In the genomic region with DNA sequence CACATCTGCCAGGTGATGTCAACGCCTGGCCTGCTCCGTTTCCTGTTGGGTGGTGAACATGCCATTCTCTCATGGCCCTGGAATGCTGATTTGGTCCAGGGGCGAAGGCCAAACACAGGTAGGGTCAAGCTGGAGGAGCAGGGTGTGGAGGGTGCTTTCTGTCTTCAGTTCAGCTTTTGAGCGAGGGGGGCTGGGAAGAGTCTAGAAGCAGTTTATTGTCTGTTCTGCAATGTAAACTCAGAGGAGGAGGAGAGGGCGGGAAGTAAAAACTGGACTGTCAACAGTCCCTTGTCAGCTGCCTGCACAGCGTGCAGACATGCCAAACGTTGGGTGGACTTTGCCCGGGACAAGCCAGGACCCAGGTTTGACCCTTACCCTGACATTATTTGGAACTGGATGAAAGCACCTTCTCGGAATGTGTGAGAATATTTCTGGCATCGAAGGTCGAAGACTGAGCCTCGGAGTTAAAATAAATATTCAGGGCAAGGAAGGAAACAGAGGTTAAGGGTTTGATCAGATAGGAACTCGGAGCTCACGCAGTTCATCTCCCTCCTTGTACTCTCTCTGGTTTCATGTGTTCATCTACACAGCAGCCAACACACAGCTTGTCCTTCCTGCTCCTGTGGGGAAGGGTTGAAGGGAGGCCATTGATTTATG, we compare ENCODE assay signal across 9 mouse cellular contexts.
DNase-seq lines count a peak whose midpoint lies in the region; ATAC-seq and TF ChIP-seq lines count a peak whose summit lies in the region.
"Had no signal": no experiment of that assay in that cellular context is flagged by ENCODE, and none has a peak within 500 bp of the region (broad histone marks: within the 10 kb centered on the region; RNA-seq: fewer than 3 reads in every experiment).

No protein-coding gene starts in this region.

- H3K9me3 ChIP-seq in intestine, postnatal 0 days (ENCODE audit: control insufficient read depth), result no peaks in the 10 kb centered on the region
- no peaks in the 10 kb centered on the region for H3K9me3 ChIP-seq in liver, embryonic 15.5 days (replicated peaks)
- H3K9me3 ChIP-seq in stomach, postnatal 0 days (ENCODE audit: control insufficient read depth, low read length), result no peaks in the 10 kb centered on the region

- H3K36me3 ChIP-seq in intestine, postnatal 0 days (ENCODE audit: control insufficient read depth, insufficient read depth), result no peaks in the 10 kb centered on the region
- no peaks in the 10 kb centered on the region for H3K36me3 ChIP-seq in liver, embryonic 15.5 days (replicated peaks)
- H3K36me3 ChIP-seq in stomach, postnatal 0 days (ENCODE audit: control insufficient read depth, insufficient read depth, low read length), result no peaks in the 10 kb centered on the region

- peak overlapping the region; percentile 39 for H3K4me2 ChIP-seq in intestine, postnatal 0 days (replicated peaks; ENCODE audit: low read depth)
- no peak overlapping the region for H3K4me2 ChIP-seq in liver, embryonic 15.5 days
- no peak overlapping the region for H3K4me2 ChIP-seq in stomach, postnatal 0 days (replicated peaks; ENCODE audit: low read depth)

- H3K4me3 ChIP-seq in intestine, postnatal 0 days (ENCODE audit: low read depth, low read length), result no peak overlapping the region
- no peak overlapping the region for H3K4me3 ChIP-seq in liver, embryonic 15.5 days (replicated peaks)
- no peak overlapping the region for H3K4me3 ChIP-seq in stomach, postnatal 0 days (ENCODE audit: low read depth, low read length)
- H3K4me3 ChIP-seq: myocyte had no signal

- TF ChIP-seq CTCF in intestine, postnatal 0 days (IDR thresholded peaks at IDR 0.05; ENCODE audit: low read depth), result no peak
- no peak for TF ChIP-seq CTCF in stomach, postnatal 0 days (IDR thresholded peaks at IDR 0.05; ENCODE audit: low read depth)

- WGBS in intestine, postnatal 0 days, result 9% methylated on average over 14 of the region's 14 CpGs
- WGBS in liver, embryonic 15.5 days (ENCODE audit: insufficient replicate concordance), result 11% methylated on average over 14 of the region's 14 CpGs
- 12% methylated on average over 14 of the region's 14 CpGs for WGBS in stomach, postnatal 0 days

- no peaks in the 10 kb centered on the region for H3K27me3 ChIP-seq in intestine, postnatal 0 days (replicated peaks; ENCODE audit: control insufficient read depth, insufficient read depth, low read length)
- H3K27me3 ChIP-seq in liver, embryonic 15.5 days, result no peaks in the 10 kb centered on the region
- no peaks in the 10 kb centered on the region for H3K27me3 ChIP-seq in stomach, postnatal 0 days (ENCODE audit: control insufficient read depth, insufficient read depth, low read length)

- DNase-seq in adrenal gland, postnatal 36 days, result peak; percentile 64 to 73
- peak; percentile 36 for DNase-seq in gastrocnemius, postnatal 14 days
- peak; percentile 56 for DNase-seq in stomach, postnatal 0 days (ENCODE audit: low spot score)
- DNase-seq in right cerebral cortex, postnatal 36 days (ENCODE audit: low spot score in 2 of 2), result no peak
- DNase-seq in right cerebral cortex, postnatal 4 days, result no peak
- DNase-seq in retina, postnatal 1 day, result no peak

- TF ChIP-seq EP300 in stomach, postnatal 0 days (optimal IDR thresholded peaks at IDR 0.05), result no peak

- H3K9ac ChIP-seq in intestine, postnatal 0 days (ENCODE audit: low read depth, low read length), result no peak overlapping the region
- H3K9ac ChIP-seq in liver, embryonic 15.5 days, result no peak overlapping the region
- no peak overlapping the region for H3K9ac ChIP-seq in stomach, postnatal 0 days (ENCODE audit: low read length)

- no peaks in the 10 kb centered on the region for H3K4me1 ChIP-seq in intestine, postnatal 0 days (replicated peaks; ENCODE audit: control insufficient read depth, insufficient read depth, low read length)
- H3K4me1 ChIP-seq in liver, embryonic 15.5 days (replicated peaks), result peaks cover 5% of the 10 kb centered on the region; the same call in 1 of the 2 replicates
- H3K4me1 ChIP-seq in stomach, postnatal 0 days (replicated peaks; ENCODE audit: control insufficient read depth, insufficient read depth), result peaks cover 5% of the 10 kb centered on the region

- peak; percentile 91 for ATAC-seq in intestine, postnatal 0 days
- peak; percentile 84 for ATAC-seq in liver, embryonic 15.5 days (ENCODE audit: insufficient read depth)
- peak; percentile 88 for ATAC-seq in stomach, postnatal 0 days (ENCODE audit: low FRiP score, low TSS enrichment)

- no peak overlapping the region; the same call in 1 of the 2 replicates for H3K27ac ChIP-seq in intestine, postnatal 0 days (ENCODE audit: low read depth, low read length)
- H3K27ac ChIP-seq in liver, embryonic 15.5 days (replicated peaks), result peak overlapping the region; percentile 42; the same call in 1 of the 2 replicates
- peak overlapping the region; percentile 41 for H3K27ac ChIP-seq in stomach, postnatal 0 days (replicated peaks)

- intact Hi-C loops in gastrocnemius, postnatal 14 days (cut with DNase I; ENCODE audit: low total_unique reads), result no loop called here

Comparison
In these comparisons a context has a peak if more than half of its experiments do, and no peak if none do; other contexts are left out.
1. DNase-seq: peak in adrenal gland, postnatal 36 days (2 of 2), gastrocnemius, postnatal 14 days (single experiment) and stomach, postnatal 0 days (single experiment); none in right cerebral cortex, postnatal 36 days (0 of 2), right cerebral cortex, postnatal 4 days (single experiment) and retina, postnatal 1 day (single experiment).
2. Peak in every context shown above with its lines, with median percentiles within 50 percentile points of each other: ATAC-seq.